Mouse (Mus musculus) neural tube, embryonic 15.5 days (tissue): Measurements from ENCODE around the gene Cadm3. TPM values are rescaled to one million over a fixed set of nuclear protein-coding genes. Genes with fewer than 3 reads are reported as not detected.
"Not testable (repeated sequence)": the region's sequence is repeated elsewhere in the genome, so short reads cannot be mapped to it uniquely, and the experiment has no call there.

Source experiments
- ATAC-seq: fragments of 200-750 bp; cut with Nextera tagmentation; 2 replicates; pipeline ENCODE4 v1.8.0; 2017; ENCODE audit warnings: mild to moderate bottlenecking, moderate TSS enrichment, moderate library complexity; ENCODE audit not compliant: low FRiP score
- H3K27ac ChIP-seq: fragments of 300-500 bp; sonication (generic); replicated peaks from 2 replicates; pipeline ENCODE4 v1.5.1; 2015; ENCODE audit warnings: mild to moderate bottlenecking, inconsistent platforms
- H3K27me3 ChIP-seq: fragments of 300-500 bp; sonication (generic); replicated peaks from 2 replicates; pipeline ENCODE4 v1.6.1; 2015; ENCODE audit warnings: inconsistent platforms
- H3K36me3 ChIP-seq: fragments of 300-500 bp; sonication (generic); 2 replicates; pipeline ENCODE4 v1.6.1; 2015; ENCODE audit warnings: inconsistent platforms
- H3K4me1 ChIP-seq: fragments of 300-500 bp; sonication (generic); 2 replicates; pipeline ENCODE4 v1.6.1; 2015; ENCODE audit warnings: inconsistent platforms
- H3K4me2 ChIP-seq: fragments of 300-500 bp; sonication (generic); 2 replicates; pipeline ENCODE4 v1.6.1; 2015; ENCODE audit warnings: inconsistent platforms, mild to moderate bottlenecking, moderate library complexity
- H3K4me3 ChIP-seq: fragments of 300-500 bp; sonication (generic); replicated peaks from 2 replicates; pipeline ENCODE4 v1.5.1; 2015; ENCODE audit warnings: mild to moderate bottlenecking, inconsistent platforms
- H3K9ac ChIP-seq: fragments of 300-500 bp; sonication (generic); replicated peaks from 2 replicates; pipeline ENCODE4 v1.6.1; 2015; ENCODE audit warnings: mild to moderate bottlenecking, inconsistent platforms
- H3K9me3 ChIP-seq: fragments of 300-500 bp; sonication (generic); replicated peaks from 2 replicates; pipeline ENCODE4 v1.6.1; 2016; ENCODE audit warnings: inconsistent platforms
- WGBS: fragments of 180-500 bp; shearing (Covaris S2); methylation state at CpG from one replicate; pipeline ENCODE4 v1.1.7; 2015; ENCODE audit warnings: mixed read lengths; 5-methylcytosine and 5-hydroxymethylcytosine counted together
- polyA plus RNA-seq: library from polyadenylated mRNA; unstranded; fragments of >200 nt; fragmentation: Nextera tagmentation; extraction: Ambion mirVana; gene quantifications from 2 replicates; pipeline ENCODE4 v1.2.1, GENCODE M21; 2015

Cadm3 gene
- polyA plus RNA-seq, 1 experiment from 2014 or later = 91.8 TPM

GRCm38 (mm10) chr1:173317925-173318477 is 49.5 kb downstream of the Cadm3 start:
- Histone ChIP-seq H3K4me3 (no peak overlapping the region), H3K4me1 (no peaks in the 10 kb centered on the region), H3K9ac (no peak overlapping the region), H3K27me3 (no peaks in the 10 kb centered on the region), H3K9me3 (no peaks in the 10 kb centered on the region), H3K4me2 (no peak overlapping the region), H3K27ac (no peak overlapping the region), H3K36me3 (no peaks in the 10 kb centered on the region)
- WGBS = 88% methylated on average over 2 of the region's 2 CpGs
- no peak for ATAC-seq

- no peak overlapping the region for H3K4me2 ChIP-seq
- H3K27ac ChIP-seq = no peak overlapping the region
- H3K27me3 ChIP-seq = no peaks in the 10 kb centered on the region
- 91% methylated on average over 3 of the region's 3 CpGs for WGBS
- no peak overlapping the region for H3K4me3 ChIP-seq
- H3K9me3 ChIP-seq = no peaks in the 10 kb centered on the region
- H3K36me3 ChIP-seq = no peaks in the 10 kb centered on the region
- ATAC-seq = no peak
- H3K4me1 ChIP-seq = no peaks in the 10 kb centered on the region
- H3K9ac ChIP-seq = no peak overlapping the region
These were observed 51.8 kb downstream of the Cadm3 start for GRCm38 (mm10) chr1:173315725-173316124.

- H3K36me3 ChIP-seq, H3K4me3 ChIP-seq, H3K9me3 ChIP-seq, H3K4me1 ChIP-seq, ATAC-seq, H3K27ac ChIP-seq, H3K9ac ChIP-seq, H3K4me2 ChIP-seq, H3K27me3 ChIP-seq: not testable (repeated sequence)
- WGBS = 90% methylated on average over 7 of the region's 7 CpGs
These were observed 53.9 kb downstream of the Cadm3 start for GRCm38 (mm10) chr1:173313535-173314050.

- H3K36me3 ChIP-seq, H3K9me3 ChIP-seq, H3K4me2 ChIP-seq, H3K9ac ChIP-seq, H3K4me3 ChIP-seq, ATAC-seq, H3K27ac ChIP-seq, H3K27me3 ChIP-seq, H3K4me1 ChIP-seq: not testable (repeated sequence)
- WGBS = 60% methylated on average over 3 of the region's 3 CpGs
These were observed 64.7 kb downstream of the Cadm3 start for GRCm38 (mm10) chr1:173302795-173303194.

Other genes with a start within 250 kb of the Cadm3 start
- gene Olfr1408, start 230.3 kb downstream of the Cadm3 start, polyA plus RNA-seq = not detected in 2 replicates
- not detected in 2 replicates for gene Olfr1406, start 177.1 kb downstream of the Cadm3 start, polyA plus RNA-seq
- not detected in 2 replicates for gene Olfr218, start 169.9 kb downstream of the Cadm3 start, polyA plus RNA-seq
- gene Olfr1404, start 155.3 kb downstream of the Cadm3 start, polyA plus RNA-seq = not detected in 2 replicates
- gene Fcer1a, start 140.5 kb downstream of the Cadm3 start, polyA plus RNA-seq = not detected in 2 replicates
- not detected in 2 replicates for gene Olfr418, start 101.7 kb downstream of the Cadm3 start, polyA plus RNA-seq
- gene Mptx2, start 89.9 kb downstream of the Cadm3 start, polyA plus RNA-seq = not detected in 2 replicates
- gene Ackr1, start 33.9 kb downstream of the Cadm3 start, polyA plus RNA-seq = 17.7 and 18.2 TPM in 2 replicates
- 2.2 and 3.2 TPM in 2 replicates for gene Aim2, start 16.8 kb downstream of the Cadm3 start, polyA plus RNA-seq
- 0.26 TPM in 1 of 2 replicates, not detected in the other for gene Ifi206, start 123.3 kb upstream of the Cadm3 start, polyA plus RNA-seq
- not detected in 2 replicates for gene Ifi214, start 168.3 kb upstream of the Cadm3 start, polyA plus RNA-seq
- 0.08 and 0.09 TPM in 2 replicates for gene Ifi213, start 231.6 kb upstream of the Cadm3 start, polyA plus RNA-seq